Mouse (Mus musculus) layer of hippocampus, adult 8-10 months (tissue): ENCODE measurements around the gene Plekha5. TPM values are rescaled to one million over a fixed set of nuclear protein-coding genes. Genes with fewer than 3 reads are reported as not detected.
A peak's percentile ranks its signal among the peaks of the same experiment; 100 is the strongest.

Experiments used
- DNase-seq, 2 experiments: peaks; one replicate each; pipeline ENCODE4 v3.0.0; 2022; ENCODE audit warnings: low spot score in 2 of 2
- total RNA-seq, 4 experiments: library from RNA; stranded (reverse); gene quantifications; 2 replicates each; pipeline ENCODE4 v1.2.4; 2022

Gene Plekha5
- total RNA-seq, 4 experiments from 2014 or later = 92.0 to 111 (median 99.5) TPM

DNA sequence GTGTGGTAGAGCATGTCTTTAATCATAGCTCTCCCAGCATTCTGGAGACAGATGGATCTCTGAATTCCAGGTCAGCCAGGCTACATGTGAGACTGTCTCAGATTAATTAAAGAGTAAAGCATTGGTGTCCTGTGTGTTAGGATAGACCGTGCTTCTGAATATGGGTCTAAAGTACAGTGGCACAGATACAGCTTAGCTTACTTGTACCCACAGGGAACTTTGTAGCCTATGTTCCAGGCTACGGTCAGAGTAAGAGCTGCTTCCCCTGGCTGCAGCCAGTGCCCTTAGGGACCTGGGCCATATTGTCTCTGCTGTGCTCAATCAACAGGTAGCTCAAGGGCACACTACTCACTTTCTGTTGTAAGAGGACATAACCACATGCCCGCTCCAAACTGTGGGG is 30.5 kb downstream of the Plekha5 start:
- DNase-seq = no peak

DNA sequence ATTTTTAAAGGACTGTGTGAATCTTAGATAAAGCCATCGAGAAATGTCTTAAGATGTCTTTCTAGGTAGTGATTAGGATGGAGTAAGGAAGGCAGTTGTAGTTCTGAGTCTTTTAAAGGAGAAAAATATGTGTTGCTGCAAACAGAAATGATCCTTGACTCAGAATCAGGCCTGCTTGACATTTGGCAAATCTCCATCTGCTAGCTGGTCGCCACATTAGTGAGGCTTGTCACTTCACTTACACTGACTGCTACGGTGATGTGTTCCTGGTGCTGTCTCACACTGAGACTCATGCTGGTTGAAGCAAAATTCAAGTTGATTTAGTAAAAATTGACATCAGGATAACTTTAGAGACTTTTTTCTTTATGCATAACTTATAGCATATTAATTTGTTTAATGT is 32.0 kb downstream of the Plekha5 start:
- no peak for DNase-seq

DNA sequence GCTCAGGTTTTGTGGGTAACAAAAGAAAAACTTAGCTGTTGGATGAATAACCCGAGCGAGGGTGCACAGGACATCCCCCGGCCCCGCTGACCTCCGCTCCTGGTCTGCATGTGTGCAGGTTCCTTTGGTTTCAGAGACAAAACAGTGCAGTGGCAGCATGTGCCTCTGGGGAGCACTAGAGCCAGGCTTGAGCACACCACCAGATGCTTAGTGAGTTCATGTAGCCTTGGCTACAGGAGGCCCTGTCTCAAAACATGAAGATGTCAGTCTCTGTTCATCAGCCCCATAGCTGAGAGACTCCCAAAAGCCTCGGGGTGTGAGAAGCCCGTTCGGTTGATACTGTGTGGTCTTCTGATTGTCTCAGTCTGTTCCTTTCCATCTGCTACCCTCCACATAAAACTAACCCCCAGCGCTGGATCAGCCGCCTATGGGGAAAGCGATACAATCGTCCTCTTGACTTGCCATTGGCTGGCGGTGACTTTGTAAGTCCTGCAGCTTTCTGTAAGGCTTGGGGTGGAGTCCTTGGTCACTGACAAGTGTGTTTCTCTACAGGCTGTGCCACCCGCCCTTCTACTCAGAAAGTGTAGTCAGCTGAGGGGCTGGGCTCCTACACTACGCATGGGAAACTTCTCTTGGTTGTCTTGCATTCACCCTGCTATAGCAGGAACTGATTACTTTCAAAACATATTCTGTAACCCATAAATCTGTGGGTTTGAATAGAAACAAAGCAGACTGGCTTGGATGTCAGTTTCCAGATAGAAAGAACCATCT is 32.7 kb downstream of the Plekha5 start:
- no peak for DNase-seq

DNA sequence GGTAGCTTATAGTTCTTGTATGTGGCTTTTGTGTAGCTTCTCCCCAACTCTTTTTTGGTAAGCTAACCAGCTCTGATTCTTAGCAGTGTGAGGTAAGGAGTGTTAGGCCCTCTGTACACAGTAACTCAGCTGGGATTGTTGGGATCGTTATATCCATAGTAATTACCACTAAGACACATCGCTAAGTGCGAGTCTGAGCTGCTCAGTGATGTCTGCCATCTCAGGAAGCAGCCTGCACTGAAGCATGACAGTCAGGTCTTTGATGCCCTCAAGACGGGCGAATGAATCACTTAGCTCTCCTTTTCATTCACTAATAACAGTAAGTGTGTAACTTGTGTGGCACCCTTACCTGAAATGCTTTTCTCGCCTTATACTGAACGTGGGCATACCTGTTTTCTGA is 36.5 kb downstream of the Plekha5 start:
- no peak for DNase-seq

DNA sequence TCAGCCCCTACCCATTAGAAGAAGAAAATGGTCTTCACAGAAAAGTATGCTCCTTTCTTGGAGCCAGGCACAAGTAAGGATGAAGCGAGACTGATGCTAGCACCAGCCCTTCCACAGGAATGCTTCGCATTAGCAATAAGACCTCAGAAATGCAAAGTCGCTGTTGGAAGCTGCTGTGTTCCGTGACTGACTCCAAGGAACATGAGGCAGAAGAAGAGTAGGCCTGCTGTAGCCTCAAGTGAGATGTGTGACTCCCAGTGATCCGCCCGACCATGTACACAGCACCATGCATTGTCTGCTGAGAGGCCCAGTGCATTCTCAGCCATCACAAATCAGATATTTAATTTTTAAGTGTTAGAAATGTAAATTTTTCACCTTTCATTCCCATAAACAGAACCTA is 41.0 kb downstream of the Plekha5 start:
- DNase-seq = no peak

DNA sequence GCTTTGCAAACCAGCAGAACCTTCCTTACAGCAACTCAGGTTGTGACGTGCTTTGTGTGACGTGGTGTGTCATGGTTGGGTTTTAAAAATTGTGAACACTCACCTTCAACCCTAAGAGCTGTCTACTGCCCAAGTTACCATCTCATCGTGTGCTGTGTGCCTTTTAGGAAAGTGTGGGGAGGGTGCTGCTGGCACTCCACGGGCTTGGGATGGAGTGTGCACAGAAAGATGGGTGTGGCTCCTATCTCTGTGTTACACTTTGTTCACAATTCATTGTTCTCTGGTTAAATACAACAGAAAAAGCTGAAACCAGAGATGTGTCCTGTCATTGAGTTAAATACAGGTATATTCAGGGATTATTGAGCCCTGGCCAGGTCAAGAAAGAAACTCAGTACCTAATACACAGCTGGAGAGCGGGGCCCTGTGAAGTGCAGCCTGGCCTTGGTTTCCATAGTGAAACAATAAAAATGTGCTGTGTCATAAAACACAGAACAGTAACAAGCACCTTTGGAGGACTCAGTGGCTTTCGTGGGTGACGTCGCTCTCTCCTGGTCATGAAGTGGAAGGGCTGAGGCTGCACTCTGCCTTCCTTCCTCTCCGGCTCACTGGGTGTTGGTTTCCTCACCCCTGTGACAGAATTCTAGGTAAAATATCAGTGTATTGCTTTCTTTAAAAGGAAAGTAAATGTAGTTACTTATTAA is 42.2 kb downstream of the Plekha5 start:
- DNase-seq = no peak

DNA sequence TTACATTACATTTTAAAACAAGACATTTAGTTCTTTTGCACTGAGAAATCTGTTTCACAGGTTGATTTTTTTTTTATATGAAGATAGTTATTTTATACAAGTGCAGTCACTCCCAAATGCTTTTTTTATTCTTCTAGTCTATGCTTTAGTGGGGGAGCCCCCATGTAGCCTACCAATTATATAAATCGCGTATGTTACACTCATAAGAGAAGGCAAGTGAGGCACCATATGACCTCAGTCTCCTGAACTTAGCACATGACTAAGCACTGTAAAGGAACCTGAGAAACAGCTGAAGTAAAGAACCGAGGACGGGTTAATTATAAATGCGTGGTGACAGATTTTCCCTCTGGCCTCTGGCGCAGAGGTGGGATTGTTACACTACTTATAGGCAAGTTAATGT is 43.0 kb downstream of the Plekha5 start:
- no peak for DNase-seq

DNA sequence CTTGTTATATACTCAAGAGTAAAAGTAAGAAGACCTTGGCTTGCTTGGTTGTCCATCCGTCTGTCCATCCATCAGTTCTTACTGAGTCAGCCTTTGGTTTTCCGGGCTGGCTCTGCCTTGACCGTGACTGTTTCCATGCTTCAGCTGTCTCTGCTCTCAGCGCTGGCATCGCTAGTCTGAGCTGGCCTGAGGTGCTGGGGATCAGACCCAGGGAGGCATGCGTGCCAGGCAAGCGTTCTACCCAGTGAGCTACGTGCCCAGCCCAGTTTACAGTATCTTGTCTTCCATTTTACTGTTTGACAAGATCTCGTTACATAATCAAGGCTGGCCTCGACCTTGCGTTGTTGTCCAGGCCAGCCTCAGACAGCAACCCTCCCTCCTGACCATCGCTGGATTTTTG is 44.0 kb downstream of the Plekha5 start:
- DNase-seq = no peak

DNA sequence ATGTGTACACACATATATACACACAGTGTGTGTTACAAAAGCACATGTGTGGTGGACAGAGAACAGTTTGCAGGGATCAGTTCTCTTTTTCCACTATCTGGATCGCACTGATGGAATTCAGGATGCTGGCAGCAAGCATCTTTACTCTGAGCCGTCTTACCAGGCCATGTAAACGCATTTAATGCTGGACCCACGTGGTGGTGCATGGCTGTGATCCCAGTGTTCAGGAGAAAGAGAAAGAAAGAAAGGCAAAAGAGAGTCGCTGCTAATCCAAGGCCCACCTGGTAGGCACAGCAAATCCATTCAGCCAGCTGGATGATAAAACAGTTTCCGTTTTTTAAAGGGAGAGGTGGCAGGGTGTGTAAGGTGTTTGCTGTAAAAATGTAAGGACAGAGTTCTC is 45.9 kb downstream of the Plekha5 start:
- DNase-seq = no peak

DNA sequence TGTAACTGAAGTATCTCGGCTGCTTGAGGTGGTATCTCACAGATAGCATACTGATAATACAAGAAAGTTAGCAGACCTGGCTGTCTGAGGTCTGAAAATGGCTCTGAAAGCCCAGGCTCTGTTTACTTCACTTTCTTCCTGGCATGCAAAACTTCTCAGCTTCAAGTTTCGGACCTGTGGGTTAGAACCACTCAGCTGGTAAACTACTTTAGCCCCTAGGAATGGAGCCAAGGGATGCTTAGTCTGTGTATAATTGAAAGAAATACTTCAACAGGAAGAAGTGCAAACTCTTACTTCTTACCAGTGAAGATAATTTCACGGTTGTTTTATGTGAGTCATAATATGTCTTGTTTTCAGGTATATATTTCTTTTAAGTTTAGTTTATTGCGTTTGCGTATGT is 47.9 kb downstream of the Plekha5 start:
- no peak for DNase-seq

DNA sequence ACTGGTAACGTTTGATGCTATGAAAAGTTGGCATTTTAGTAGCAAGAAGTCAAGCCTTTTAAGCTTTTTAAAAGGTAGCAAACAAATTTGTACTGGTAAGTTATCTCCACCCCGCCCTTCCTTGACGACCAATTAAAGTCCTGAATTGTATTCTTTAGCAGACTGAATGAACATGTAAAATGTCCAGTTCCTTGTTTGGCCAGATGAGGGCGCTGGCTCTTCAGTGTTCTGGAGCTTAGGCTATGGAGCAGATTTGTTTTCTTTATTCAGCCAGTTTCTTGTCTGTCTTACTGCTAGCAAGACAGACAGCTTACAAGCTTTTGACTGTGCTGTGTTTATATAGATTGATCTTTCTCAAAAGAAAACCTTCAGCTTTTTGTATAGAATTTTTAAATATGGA is 48.5 kb downstream of the Plekha5 start:
- peak; percentile 60 to 81 for DNase-seq

DNA sequence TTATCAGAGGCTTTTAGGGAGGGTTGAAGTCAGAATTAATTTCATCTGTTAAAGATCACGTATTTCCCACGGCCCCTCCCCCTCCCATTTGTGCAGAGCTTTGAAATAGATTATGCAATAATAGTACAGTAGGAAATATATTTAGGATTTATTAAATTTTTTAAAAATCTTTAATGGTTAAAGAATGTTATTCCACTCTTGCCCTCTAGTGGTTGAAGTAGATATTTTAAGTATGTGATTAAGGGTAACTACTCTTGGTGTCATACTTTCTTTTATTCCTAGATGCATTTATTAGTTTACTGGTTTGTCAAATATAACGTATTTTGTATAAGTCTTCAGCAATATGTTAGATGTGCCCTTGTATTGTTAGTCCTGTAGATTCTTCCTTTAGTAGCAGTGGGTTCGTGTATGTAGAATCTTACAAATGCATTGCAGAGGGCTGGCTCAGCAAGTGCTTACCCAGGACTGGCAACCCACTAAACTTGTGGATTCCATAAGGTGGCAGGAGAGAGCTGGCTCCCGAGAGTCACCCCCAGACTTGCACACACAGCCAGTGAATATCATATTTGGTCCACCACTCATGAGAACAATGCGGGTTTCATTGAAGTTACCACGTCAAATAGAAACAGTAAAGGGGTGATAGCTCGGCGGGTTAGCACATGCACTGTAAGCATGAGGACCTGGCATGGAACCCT is 51.7 kb downstream of the Plekha5 start:
- DNase-seq = no peak

DNA sequence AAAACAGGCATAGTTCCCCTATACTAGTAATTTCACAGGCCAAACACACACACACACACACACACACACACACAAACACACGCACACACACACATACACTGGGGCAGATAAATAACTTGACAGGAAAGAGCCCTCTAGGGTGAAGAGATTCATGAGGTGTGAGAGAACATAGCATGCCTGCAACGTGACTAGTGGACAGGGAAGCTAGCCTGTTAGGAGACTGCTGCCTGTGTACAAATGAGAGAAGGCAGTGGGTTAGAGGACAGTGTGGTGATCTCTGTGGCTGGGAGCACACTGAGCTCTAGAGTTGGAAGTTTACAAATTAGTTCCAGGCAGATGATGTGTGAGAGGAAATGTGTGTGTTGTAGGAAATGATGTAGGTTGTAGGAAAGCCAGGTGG is 53.1 kb downstream of the Plekha5 start:
- no peak for DNase-seq

DNA sequence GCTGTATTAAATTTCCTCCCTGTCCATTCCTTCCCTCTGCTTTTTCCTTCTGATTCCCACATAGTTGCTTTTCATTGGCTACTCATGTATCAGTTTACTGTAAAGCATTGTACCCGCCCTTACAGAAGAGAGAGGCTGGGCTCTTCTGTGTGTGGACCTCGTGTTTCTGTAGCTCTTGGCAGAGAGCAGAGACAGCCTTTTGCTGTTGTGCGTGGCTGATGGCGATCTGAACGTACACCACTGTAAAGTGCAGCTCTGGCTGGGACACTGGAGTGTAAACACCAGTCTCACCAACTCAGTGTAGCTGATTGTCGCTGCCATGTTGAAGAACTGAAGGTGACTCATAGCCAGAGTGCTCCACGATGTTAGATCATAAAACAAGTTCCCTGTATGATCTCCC is 54.2 kb downstream of the Plekha5 start:
- no peak for DNase-seq

DNA sequence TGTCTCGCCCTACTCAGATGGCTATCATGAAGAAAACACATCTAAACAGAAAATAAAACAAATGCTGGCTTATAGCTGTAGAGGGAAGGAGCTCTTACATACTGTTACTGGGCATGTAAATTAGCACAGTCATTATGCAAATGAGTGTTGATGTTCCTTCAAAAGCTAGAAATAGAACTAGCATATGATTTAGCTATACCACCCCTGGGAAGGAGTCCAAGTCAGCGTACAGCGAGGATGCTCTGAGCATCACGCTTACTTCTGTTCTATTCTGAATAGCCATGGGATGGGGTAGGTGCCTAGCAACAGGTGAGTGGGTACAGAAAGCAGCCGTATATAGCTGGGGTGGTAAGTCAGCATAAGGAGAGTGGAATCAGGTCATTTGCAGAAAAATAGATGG is 55.1 kb downstream of the Plekha5 start:
- DNase-seq = no peak

DNA sequence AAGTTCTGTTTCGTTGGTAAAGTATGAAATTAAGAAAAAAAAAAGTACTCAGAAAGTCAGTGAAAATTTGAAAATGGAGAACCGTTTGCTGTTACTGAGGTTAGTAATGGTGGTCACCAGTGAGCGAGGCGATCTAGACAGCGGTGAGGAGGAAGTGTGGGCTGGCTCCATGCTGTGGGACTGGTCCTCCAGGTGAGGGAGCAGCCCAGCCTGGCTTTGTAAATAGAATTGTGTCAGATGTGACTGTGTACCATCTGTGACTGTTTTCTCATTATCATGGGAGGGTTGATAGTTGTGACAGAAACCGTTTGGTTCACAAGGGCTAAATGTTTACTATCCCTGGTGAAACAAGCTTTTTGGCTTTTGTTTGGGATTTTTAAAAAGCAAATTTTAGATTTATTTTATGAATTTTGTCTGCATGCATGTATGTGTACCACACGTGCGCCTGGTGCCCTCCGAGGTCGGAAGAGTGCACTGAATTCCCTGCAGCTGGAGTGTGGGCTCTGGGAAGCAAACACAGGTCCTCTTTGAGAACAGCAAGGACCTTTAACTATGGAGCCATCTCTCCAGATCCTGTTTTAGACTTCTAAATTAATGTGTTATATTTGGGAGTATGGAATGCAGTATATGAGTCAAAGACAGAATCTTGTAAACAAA is 56.7 kb downstream of the Plekha5 start:
- no peak for DNase-seq

DNA sequence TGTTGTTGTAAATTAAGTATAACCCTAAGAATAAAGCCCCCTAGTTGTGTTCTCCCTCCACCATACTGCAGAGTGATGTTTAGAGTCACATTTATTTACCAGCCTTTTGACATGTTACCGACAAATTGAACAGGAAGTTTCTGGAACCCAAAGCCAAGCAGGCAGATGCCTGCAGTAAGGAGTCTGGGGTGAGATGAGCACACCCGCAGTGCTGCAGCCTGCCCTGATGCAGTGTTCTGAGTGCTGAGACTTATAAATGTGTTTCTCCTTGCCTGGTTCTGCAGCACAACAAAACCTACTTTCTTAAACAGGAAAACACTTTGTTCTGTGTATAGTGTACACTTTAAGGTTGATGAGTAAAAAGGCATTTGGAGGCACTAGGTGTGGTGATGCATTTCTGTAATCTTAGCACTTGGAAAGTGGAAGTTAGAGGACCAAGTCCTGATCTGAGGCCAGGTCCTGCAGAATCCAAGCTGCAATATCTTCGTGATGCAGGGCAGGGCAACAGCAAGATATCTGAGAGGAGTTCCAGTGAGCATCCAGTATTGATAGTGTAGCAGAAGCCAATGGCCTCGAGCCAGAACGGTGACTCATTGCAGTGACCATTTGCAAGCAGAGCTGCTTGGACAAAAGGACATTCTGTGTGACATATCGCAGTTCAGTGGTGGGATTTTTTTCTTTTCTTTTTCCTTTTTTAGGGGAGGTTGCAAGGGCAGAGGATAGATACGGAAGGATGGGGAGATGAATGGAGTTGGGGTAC is 58.0 kb downstream of the Plekha5 start:
- DNase-seq = peak; percentile 69 to 75

DNA sequence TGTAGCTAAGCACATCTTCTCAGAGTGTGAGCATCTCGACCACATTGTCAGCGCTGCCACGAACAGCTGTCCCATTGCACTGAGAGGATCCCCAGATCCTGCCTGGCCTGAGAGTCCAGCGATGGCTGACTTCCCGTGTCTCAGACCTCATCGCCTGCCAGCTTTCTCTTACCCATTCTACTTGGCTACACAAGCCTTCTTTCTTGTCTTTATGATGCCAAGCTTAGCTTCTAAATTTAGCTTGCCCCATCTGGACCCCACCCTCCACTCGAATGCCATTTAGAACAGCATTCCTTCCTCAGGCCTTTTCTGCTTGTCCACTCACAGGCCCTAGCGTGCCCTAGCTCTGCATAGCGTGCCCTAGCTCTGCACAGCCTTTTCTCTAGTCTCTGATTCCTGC is 60.3 kb downstream of the Plekha5 start:
- DNase-seq = no peak

DNA sequence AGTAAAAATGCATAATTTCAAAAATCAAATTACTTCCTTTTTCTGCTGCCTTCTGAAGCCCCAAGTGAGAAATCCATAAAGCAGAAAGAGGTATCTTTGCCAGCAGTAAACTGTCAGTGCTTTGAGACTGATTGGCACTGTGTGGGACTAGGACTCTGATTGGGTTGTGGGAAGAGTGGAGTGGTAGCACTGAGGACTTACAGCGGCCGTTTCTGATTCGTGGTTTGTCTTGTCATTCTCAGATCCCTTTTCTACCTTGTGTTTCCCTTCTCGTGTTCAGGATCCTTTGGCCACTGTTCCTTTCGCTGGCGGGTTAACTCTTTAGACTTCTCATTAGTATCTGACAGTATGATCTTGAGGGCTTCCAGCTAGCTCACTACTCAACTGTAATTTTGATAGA is 61.8 kb downstream of the Plekha5 start:
- no peak for DNase-seq

DNA sequence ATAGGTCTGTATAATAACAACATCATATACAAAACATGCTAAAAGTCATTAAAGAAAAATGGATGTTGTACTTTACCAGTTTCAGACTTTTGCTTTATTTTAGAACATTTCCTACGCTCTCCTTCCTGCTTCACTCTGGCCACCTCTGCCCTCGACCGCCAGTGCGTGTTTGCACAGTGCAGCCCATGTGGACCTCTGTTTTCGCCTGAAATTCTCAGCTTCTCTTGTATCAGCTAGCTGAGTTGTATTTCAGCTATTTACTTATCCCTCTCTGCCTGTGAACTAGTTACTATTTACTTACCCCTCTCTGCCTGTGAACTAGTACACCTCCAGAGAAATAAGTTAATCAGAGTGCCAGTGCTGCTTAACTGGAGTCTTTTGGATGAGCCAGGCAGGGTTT is 62.8 kb downstream of the Plekha5 start:
- no peak for DNase-seq

DNA sequence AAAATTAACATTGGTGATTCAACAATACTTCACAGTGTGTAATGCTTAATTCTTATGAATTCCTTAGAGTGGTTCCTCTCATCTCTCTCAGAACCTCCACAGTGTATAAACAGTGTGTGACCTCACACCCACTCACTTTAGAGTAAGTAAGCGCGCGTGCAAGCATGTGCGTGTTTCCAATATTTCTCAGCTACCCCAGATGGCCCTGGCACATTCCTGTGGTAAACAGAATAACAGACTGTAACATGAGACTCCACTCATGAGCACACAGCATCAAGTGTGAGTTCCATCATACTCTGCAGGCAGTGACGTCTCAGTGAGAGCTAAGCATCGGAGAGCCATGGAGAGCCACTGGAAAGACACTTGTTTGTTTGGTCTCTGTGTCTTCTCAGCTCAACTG is 63.6 kb downstream of the Plekha5 start:
- no peak for DNase-seq
